Mouse (Mus musculus) cerebellum, adult 2 months (tissue): ENCODE measurements around the gene Fam84b. TPM values are rescaled to one million over a fixed set of nuclear protein-coding genes. Genes with fewer than 3 reads are reported as not detected.

Source experiments
- DNase-seq, 2 experiments: peaks; one replicate each; pipeline ENCODE4 v3.0.0; 2021
- H3K27ac ChIP-seq: fragments of 200-500 bp; 2 replicates; pipeline ENCODE4 v1.5.1; 2012; ENCODE audit warnings: low read length, control low read depth, inconsistent platforms; ENCODE audit not compliant: insufficient read depth
- H3K27me3 ChIP-seq: fragments of 200-500 bp; 2 replicates; pipeline ENCODE4 v1.6.1; 2012; ENCODE audit warnings: inconsistent platforms, mild to moderate bottlenecking, low read length, moderate library complexity; ENCODE audit not compliant: control insufficient read depth, insufficient read depth
- H3K4me1 ChIP-seq: fragments of 200-500 bp; 2 replicates; pipeline ENCODE4 v1.6.1; 2011; ENCODE audit warnings: low read length; ENCODE audit not compliant: control insufficient read depth, insufficient read depth
- H3K4me3 ChIP-seq: fragments of 200-500 bp; replicated peaks from 2 replicates; pipeline ENCODE3; 2011; ENCODE audit warnings: mild to moderate bottlenecking, low read depth, low read length, control low read depth; ENCODE audit not compliant: insufficient read depth
- CTCF ChIP-seq: fragments of 200-500 bp; IDR thresholded peaks from 2 replicates; pipeline ENCODE4 v1.5.1; 2011; ENCODE audit warnings: low read depth, mild to moderate bottlenecking, control low read depth, low read length, moderate library complexity, borderline replicate concordance; ENCODE audit not compliant: insufficient read depth
- POLR2A ChIP-seq: fragments of 200-500 bp; IDR thresholded peaks from 2 replicates; pipeline ENCODE4 v1.6.1; 2011; ENCODE audit warnings: low read length, control low read depth, borderline replicate concordance; ENCODE audit not compliant: insufficient read depth
- WGBS: fragments of 180-500 bp; shearing (Covaris S2); methylation state at CpG from one replicate; pipeline ENCODE4 v1.1.7; 2018; 5-methylcytosine and 5-hydroxymethylcytosine counted together
- polyA plus RNA-seq: library from polyadenylated mRNA; depleted of rRNA; stranded (reverse); fragments of >200 nt; gene quantifications from 2 replicates; pipeline ENCODE4 v1.2.3, GENCODE M21; 2012

Fam84b gene
- polyA plus RNA-seq, 1 experiment = 3.1 TPM

DNA sequence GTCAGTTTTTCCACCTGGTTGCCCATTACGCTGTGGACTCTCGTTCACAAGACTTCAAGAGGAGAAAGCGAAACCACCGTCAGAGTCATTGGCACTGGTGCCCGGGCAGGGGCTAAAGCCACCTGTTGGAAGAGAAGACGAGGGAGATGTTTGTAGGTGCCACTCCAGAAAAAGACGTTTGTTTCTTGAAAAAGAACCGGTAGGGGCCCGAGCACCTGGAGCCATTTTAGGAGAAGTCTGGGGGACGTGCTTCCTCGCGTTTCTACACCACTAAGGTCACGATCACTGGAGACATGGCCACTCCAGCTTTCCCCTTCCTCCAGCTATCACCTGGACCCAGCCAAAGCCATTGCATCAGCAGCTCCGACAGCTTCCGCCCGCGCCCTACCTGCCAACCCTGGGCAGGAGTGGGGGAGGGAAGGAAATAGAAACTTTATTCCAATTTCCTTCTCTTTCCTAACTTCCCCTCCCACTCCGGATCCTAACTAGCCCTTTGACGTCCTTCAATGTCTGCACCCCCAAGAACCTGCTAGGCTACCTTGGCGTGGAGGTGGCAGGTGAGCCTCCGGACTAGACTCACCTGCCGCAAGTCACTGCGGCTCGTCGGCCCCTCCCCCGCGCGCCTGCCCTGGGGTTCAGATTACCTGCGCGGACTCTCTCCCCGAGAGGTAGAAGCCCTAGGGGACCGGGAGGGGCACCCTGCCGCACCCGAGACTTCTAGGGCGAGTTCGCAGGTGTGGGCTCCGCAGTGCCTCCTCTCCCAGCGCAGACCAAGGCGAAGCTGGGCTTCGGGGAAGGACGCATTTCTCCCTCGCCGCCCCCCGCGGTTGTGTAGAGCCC is 29.5 kb downstream of the Fam84b start:
- WGBS = under 1% methylated on average over 45 of the region's 45 CpGs
- H3K4me1 ChIP-seq = no peaks in the 10 kb centered on the region
- H3K4me3 ChIP-seq = peak overlapping the region; percentile 90
- no peak for TF ChIP-seq CTCF
- TF ChIP-seq POLR2A = no peak
- peak in 1 of 2 experiments; percentile 15 for DNase-seq
- no peak overlapping the region for H3K27ac ChIP-seq
- H3K27me3 ChIP-seq = no peaks in the 10 kb centered on the region

DNA sequence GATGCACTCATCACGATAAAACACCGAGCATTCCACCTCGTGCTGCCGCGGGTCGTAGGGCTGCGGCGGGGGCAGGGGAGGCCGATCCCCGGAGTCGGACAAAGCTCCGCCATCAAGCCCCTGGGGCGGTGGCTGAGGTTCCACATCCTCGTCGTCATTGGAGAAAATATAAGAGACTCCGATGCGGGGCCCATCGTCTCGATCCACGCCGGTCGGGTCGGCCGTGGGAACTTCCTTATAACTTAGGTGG is 30.0 kb downstream of the Fam84b start:
- under 1% methylated on average over 24 of the region's 24 CpGs for WGBS
- no peak overlapping the region for H3K27ac ChIP-seq

DNA sequence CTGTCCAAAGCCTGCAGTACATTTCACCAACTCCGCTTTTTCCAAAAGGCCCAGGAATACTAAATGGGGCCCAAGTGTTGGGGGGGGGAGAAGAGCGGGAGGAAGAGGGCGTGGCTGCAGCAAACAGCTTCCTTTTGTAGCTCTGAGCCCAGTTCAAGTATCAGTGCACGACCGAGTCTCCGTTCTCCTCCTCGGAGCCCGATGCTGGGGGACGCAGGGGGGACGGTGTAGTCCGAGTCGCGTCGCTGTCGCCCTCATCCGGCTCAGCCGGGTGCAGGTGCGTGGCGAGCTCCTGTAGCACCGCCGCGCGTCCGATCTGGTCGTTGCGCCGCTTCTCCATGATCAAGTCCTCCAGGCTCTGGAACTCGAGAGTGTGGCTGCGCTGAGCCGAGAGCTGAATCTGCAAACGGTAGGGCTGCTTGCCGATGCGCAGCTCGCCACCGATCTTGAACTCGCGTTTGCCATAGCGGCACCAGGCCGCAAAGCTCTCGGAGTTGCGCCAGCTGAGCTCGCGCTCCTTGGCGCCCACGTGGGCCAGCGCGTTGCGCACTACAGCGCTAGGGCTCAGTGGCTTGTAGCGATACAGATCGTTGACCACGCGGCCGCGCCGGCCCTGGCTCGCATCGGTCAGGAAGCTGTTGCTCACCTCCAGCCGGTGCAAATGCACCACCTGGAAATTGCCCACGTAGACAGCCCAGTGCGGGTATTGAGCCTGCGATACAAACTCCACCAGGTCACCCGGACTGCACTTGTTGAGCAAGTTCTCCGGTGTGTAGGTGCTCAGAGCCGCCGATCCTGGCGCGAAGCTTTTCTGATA is 30.6 kb downstream of the Fam84b start:
- Histone ChIP-seq H3K4me3 (peak overlapping the region; percentile 90), H3K4me1 (no peaks in the 10 kb centered on the region), H3K27me3 (no peaks in the 10 kb centered on the region), H3K27ac (no peak overlapping the region)
- no peak for TF ChIP-seq POLR2A
- TF ChIP-seq CTCF = no peak
- WGBS = under 1% methylated on average over 68 of the region's 68 CpGs
- peak; percentile 62 to 72 for DNase-seq

More for the DNA sequence above, 30.0 kb downstream of the Fam84b start:
- Histone ChIP-seq H3K4me1 (no peaks in the 10 kb centered on the region), H3K27me3 (no peaks in the 10 kb centered on the region), H3K4me3 (peak overlapping the region; percentile 90)
- DNase-seq = no peak
- TF ChIP-seq POLR2A = no peak
- no peak for TF ChIP-seq CTCF

DNA sequence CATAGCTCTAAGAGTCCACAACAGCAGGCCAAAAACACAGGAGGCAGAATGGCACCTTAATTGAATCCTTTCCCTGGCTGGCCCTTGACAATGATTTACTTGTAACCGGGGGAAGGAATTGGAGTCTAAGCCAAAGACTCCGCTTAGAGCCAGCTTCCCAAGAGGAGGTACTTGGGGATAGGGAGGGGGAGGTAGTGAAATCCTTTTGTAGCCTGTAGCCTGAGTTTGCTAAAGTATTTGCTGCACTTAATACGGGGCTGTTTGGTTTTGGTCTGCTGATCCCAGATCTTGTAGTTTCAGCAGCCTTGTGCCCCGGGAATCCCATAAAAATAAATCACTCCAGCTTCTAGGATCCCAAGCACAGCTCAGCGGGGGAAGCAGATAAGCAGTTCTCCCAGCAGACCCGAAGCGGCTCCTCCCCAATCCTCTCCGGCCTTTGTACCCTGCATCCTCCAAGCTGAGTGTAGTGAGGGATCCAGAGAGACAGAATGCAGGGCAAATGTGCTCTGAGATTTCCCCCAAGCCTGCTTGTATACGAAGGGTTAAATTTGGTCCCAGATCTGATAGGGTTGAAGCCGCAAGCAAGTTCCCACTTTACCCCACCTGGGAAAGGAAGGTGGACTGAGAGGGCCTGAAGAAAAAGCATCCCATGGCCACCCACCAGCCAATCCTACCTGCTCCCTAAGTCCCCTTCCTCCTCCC is 31.3 kb downstream of the Fam84b start:
- WGBS = 29% methylated on average over 10 of the region's 10 CpGs
- Histone ChIP-seq H3K27ac (no peak overlapping the region), H3K4me3 (peak overlapping the region; percentile 90), H3K27me3 (no peaks in the 10 kb centered on the region), H3K4me1 (no peaks in the 10 kb centered on the region)
- TF ChIP-seq CTCF (no peak), POLR2A (no peak)
- peak; percentile 10 to 15 for DNase-seq

DNA sequence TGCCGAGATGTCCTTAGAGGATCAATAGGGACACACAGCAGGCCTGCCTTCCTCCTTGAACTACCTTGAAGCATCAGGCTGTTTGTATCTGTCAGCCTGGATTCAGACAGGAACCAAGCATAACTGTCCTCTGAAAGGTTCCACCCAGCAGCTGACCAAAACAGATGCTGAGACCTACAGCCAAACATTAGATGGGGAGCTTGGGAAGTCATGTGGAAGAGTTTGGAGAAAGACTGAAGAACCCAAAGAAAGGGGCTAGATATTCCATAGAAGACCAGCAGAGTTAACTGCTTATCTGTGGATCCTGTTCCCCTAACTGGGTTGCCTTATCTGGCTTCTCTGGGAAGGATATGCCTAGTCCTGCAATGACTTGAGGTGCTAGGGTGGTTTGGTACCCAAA is 35.1 kb downstream of the Fam84b start:
- H3K4me3 ChIP-seq = no peak overlapping the region
- no peak overlapping the region for H3K27ac ChIP-seq
- WGBS = 76% methylated on average over 1 of the region's 1 CpGs
- DNase-seq = no peak
- no peaks in the 10 kb centered on the region for H3K27me3 ChIP-seq
- no peaks in the 10 kb centered on the region for H3K4me1 ChIP-seq
- TF ChIP-seq POLR2A (no peak), CTCF (no peak)

DNA sequence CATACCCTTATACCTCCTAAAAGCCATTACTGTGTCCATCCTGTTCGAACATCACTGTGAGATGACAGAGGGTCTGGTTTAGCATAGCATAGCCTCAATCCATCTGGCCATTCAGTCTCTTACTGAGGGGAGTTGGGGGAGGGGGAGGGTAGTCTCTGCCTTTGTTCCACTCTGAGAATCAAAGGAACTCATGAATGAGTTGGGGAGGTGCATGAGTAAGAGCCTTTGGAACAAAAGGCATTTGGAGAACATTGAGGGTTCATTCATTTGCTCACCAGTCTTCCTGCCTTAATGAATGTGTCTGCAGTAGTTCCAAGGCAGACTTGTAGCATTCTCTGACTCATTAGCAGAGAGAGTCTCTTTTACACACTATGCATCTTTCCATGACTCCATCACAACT is 37.1 kb downstream of the Fam84b start:
- Histone ChIP-seq H3K4me3 (no peak overlapping the region), H3K27ac (no peak overlapping the region), H3K27me3 (no peaks in the 10 kb centered on the region), H3K4me1 (no peaks in the 10 kb centered on the region)
- 17% methylated on average over 1 of the region's 1 CpGs for whole genome bisulfite sequencing
- DNase-seq = no peak
- TF ChIP-seq CTCF (no peak), POLR2A (no peak)

DNA sequence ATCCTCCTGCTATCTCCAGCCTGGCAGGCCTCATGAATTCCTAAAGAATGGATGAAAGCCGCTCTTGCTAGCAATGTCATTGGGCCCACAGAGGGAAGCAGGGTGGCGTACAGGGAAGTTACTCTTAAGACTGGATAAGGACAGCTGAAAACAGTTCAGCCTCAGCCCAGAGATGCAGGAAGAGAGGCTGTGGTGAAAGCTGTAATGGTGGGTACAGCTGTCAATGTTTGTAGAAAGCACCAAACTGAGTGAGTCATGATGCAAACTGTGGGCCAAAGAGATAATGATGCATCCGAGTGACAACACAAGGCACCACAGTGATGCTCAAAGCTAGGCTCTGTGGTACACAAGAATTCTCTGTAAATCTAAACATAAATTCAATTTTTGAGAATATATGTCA is 39.0 kb downstream of the Fam84b start:
- H3K4me1 ChIP-seq = no peaks in the 10 kb centered on the region
- no peaks in the 10 kb centered on the region for H3K27me3 ChIP-seq
- DNase-seq = no peak
- TF ChIP-seq POLR2A (no peak), CTCF (no peak)
- WGBS = 92% methylated on average over 3 of the region's 3 CpGs
- H3K27ac ChIP-seq = no peak overlapping the region
- H3K4me3 ChIP-seq = no peak overlapping the region
